Mouse (Mus musculus) embryo, embryonic 9.5 days (tissue): ENCODE data around the gene Vtn.

Experiments
- DNase-seq: peaks from one replicate; pipeline ENCODE4 v3.0.0-alpha.2; 2017; ENCODE audit errors: extremely low spot score

The Vtn gene

GRCm38 (mm10) chr11:78534516-78534915 lies 35.6 kb downstream of the Vtn start:
- no peak for DNase-seq

GRCm38 (mm10) chr11:78535376-78536079 lies 36.6 kb downstream of the Vtn start:
- DNase-seq: peak; percentile 48

- DNase-seq: peak; percentile 96
Observed at GRCm38 (mm10) chr11:78536080-78536689, 37.3 kb downstream of the Vtn start, which contains the start of the genes Tnfaip1 and Ift20. Tnfaip1 (minus strand) TSS chr11:78536332. Ift20 (plus strand) TSS chr11:78536361.

- no peak for DNase-seq
Observed at GRCm38 (mm10) chr11:78536690-78537084, 37.8 kb downstream of the Vtn start.

GRCm38 (mm10) chr11:78540358-78540757 lies 41.5 kb downstream of the Vtn start:
- no peak for DNase-seq

- DNase-seq: no peak
Observed at GRCm38 (mm10) chr11:78544449-78545111, 45.7 kb downstream of the Vtn start.

- no peak for DNase-seq
Observed at GRCm38 (mm10) chr11:78545181-78545580, 46.3 kb downstream of the Vtn start.

GRCm38 (mm10) chr11:78547718-78548460 lies 49.0 kb downstream of the Vtn start:
- no peak for DNase-seq

- DNase-seq: no peak
Observed at GRCm38 (mm10) chr11:78549491-78549987, 50.6 kb downstream of the Vtn start.

GRCm38 (mm10) chr11:78550168-78551058 lies 51.5 kb downstream of the Vtn start, which contains the start of gene Tmem97:
Tmem97 (minus strand) TSS chr11:78550777.
- peak; percentile 95 for DNase-seq

GRCm38 (mm10) chr11:78551059-78551398 lies 52.1 kb downstream of the Vtn start:
- DNase-seq: no peak
